Mouse (Mus musculus): ENCODE results near the gene Trcg1. TPM values are rescaled to one million over a fixed set of nuclear protein-coding genes. Genes with fewer than 3 reads are reported as not detected.
A peak's percentile ranks its signal among the peaks of the same experiment; 100 is the strongest.

Gene Trcg1
- total and polyA plus RNA-seq, 3 experiments, result not detected

DNA sequence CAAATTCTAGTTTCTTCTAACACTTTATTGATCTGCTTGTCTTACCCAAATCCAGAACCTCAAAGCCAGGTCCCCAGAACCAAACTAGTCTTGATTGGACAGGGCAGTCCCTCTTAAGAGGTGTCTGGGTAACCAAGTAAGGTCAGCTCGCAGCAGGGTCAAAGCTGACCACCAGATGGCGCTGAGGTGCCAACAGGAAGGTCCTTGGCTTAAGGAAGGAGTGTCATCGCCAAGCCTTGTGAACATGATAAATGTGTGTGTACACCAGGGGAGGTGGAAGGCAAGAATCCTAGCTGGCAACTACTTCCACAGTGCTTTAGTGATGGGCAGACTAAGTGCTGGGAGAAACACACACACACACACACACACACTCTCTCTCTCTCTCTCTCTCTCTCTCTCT, 23.4 kb downstream of the Trcg1 start (continued):
- no peak for TF ChIP-seq CHD2 (IDR thresholded peaks at IDR 0.05; ENCODE audit: low read length)
- no peak for TF ChIP-seq TBP (IDR thresholded peaks at IDR 0.05; ENCODE audit: low read depth, low read length)
- TF ChIP-seq NRF1 (IDR thresholded peaks at IDR 0.05; ENCODE audit: insufficient read depth, low read depth, low read length, poor library complexity, severe bottlenecking), result no peak
- no peak for TF ChIP-seq RCOR1 (IDR thresholded peaks at IDR 0.05; ENCODE audit: low read depth, low read length)
- no peak for TF ChIP-seq CHD1 (IDR thresholded peaks at IDR 0.05; ENCODE audit: low read depth, low read length)
- no peak for TF ChIP-seq POLR2AphosphoS5 (IDR thresholded peaks at IDR 0.05; ENCODE audit: borderline replicate concordance, low read depth, low read length)
- TF ChIP-seq MAZ (IDR thresholded peaks at IDR 0.05; ENCODE audit: low read depth, low read length), result peak; percentile 42; the same call in 1 of the 2 replicates
- no peak for TF ChIP-seq MEF2A (IDR thresholded peaks at IDR 0.05; ENCODE audit: extremely low read depth, insufficient replicate concordance, low read depth, low read length, poor library complexity, severe bottlenecking)
- TF ChIP-seq ZMIZ1 (IDR thresholded peaks at IDR 0.05; ENCODE audit: low read depth, low read length), result no peak
- no peak for TF ChIP-seq ZKSCAN1 (IDR thresholded peaks at IDR 0.05; ENCODE audit: low read depth, low read length)
- 0 out of 2 replicates have a peak, but pooled peaks have one; percentile 46 for TF ChIP-seq MYC (IDR thresholded peaks at IDR 0.05; ENCODE audit: low read depth, low read length)
- TF ChIP-seq SIN3A (IDR thresholded peaks at IDR 0.05; ENCODE audit: low read length), result peak; percentile 75
- peak; percentile 55; the same call in 1 of the 2 replicates for TF ChIP-seq MXI1 (IDR thresholded peaks at IDR 0.05; ENCODE audit: low read depth, low read length)
- peak; percentile 57 for TF ChIP-seq RAD21 (IDR thresholded peaks at IDR 0.05; ENCODE audit: low read depth, low read length)

- TF ChIP-seq JUND (IDR thresholded peaks at IDR 0.05; ENCODE audit: low read depth, low read length) (no peak), ZMIZ1 (IDR thresholded peaks at IDR 0.05; ENCODE audit: low read depth, low read length) (0 out of 2 replicates have a peak, but pooled peaks have one; percentile 48), ZKSCAN1 (IDR thresholded peaks at IDR 0.05; ENCODE audit: low read depth, low read length) (no peak), SIN3A (IDR thresholded peaks at IDR 0.05; ENCODE audit: low read length) (no peak; the same call in 1 of the 2 replicates), HCFC1 (IDR thresholded peaks at IDR 0.05; ENCODE audit: low read depth, low read length) (no peak), NELFE (IDR thresholded peaks at IDR 0.05; ENCODE audit: low read depth, low read length) (no peak)
- Histone ChIP-seq H3K27me3 (ENCODE audit: control insufficient read depth in 1 of 2, insufficient read depth in 2 of 2, low read length in 2 of 2) (no peaks in the 10 kb centered on the region), H3K9me3 (replicated peaks; ENCODE audit: insufficient read depth, low read length) (no peaks in the 10 kb centered on the region), H3K79me2 (ENCODE audit: control insufficient read depth, insufficient read depth, low read length, poor library complexity) (peaks cover 68% of the 10 kb centered on the region), H3K4me1 (ENCODE audit: control insufficient read depth in 1 of 2, insufficient read depth in 2 of 2, low read length in 2 of 2) (peaks cover 2 to 17% of the 10 kb centered on the region in 2 experiments), H3K27ac (ENCODE audit: control insufficient read depth, low read depth, low read length) (peak overlapping the region; percentile 76), H3K4me3 (ENCODE audit: control insufficient read depth in 1 of 2, insufficient read depth in 1 of 2, low read depth in 2 of 2, low read length in 2 of 2) (peak overlapping the region; percentile 83 to 99), H3K9ac (ENCODE audit: control insufficient read depth, low read depth, low read length, poor library complexity, severe bottlenecking) (peak overlapping the region; percentile 98), H3K36me3 (ENCODE audit: control insufficient read depth in 1 of 2, insufficient read depth in 2 of 2, low read length in 2 of 2) (peaks cover 10 to 18% of the 10 kb centered on the region in 2 experiments)
- DNase-seq (ENCODE audit: low read depth, low spot score), result peak; percentile 57
Observed at GRCm38 (mm10) chr9:57260940-57261339, 24.6 kb downstream of the Trcg1 start.

DNA sequence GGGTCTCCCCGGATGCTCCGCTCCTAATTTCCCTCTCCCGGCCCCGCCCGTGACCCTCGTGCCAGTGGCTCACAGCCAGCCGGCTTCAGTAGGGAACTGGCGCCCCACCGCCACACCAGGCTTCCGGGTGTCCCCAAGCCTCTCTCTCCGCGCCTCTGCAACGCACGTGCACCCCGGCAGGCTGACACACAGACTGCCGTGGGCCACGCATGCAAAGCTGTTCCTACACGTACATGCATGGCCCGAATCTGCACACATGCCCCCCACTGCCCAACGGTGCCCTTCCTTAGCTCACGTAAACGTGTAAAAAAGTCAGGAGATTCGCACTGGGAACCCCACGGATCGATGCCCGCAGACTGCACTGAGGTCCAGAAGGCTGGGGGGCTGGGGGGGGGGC, 25.2 kb downstream of the Trcg1 start:
- peak overlapping the region; percentile 83 to 99 for H3K4me3 ChIP-seq (ENCODE audit: control insufficient read depth in 1 of 2, insufficient read depth in 1 of 2, low read depth in 2 of 2, low read length in 2 of 2)
- peak overlapping the region; percentile 98 for H3K9ac ChIP-seq (ENCODE audit: control insufficient read depth, low read depth, low read length, poor library complexity, severe bottlenecking)
- H3K36me3 ChIP-seq (ENCODE audit: control insufficient read depth in 1 of 2, insufficient read depth in 2 of 2, low read length in 2 of 2), result peaks cover 10 to 17% of the 10 kb centered on the region in 2 experiments
- peaks cover 63% of the 10 kb centered on the region for H3K79me2 ChIP-seq (ENCODE audit: control insufficient read depth, insufficient read depth, low read length, poor library complexity)
- peaks cover 2 to 17% of the 10 kb centered on the region in 2 experiments for H3K4me1 ChIP-seq (ENCODE audit: control insufficient read depth in 1 of 2, insufficient read depth in 2 of 2, low read length in 2 of 2)
- H3K27me3 ChIP-seq (ENCODE audit: control insufficient read depth in 1 of 2, insufficient read depth in 2 of 2, low read length in 2 of 2), result no peaks in the 10 kb centered on the region
- peak; percentile 70 for DNase-seq (ENCODE audit: low read depth, low spot score)
- TF ChIP-seq MXI1 (IDR thresholded peaks at IDR 0.05; ENCODE audit: low read depth, low read length), result peak; percentile 96
- peak; percentile 10; the same call in 1 of the 2 replicates for TF ChIP-seq ETS1 (IDR thresholded peaks at IDR 0.05; ENCODE audit: low read depth, low read length)
- TF ChIP-seq ELF1 (IDR thresholded peaks at IDR 0.05; ENCODE audit: low read depth, low read length), result peak; percentile 68
- TF ChIP-seq SIN3A (IDR thresholded peaks at IDR 0.05; ENCODE audit: low read length), result no peak; the same call in 1 of the 2 replicates
- peak; percentile 23; the same call in 1 of the 2 replicates for TF ChIP-seq TBP (IDR thresholded peaks at IDR 0.05; ENCODE audit: low read depth, low read length)
- TF ChIP-seq MAX (IDR thresholded peaks at IDR 0.05; ENCODE audit: low read length), result peak; percentile 85
- TF ChIP-seq NELFE (IDR thresholded peaks at IDR 0.05; ENCODE audit: low read depth, low read length), result no peak; the same call in 1 of the 2 replicates
- TF ChIP-seq POLR2AphosphoS5 (IDR thresholded peaks at IDR 0.05; ENCODE audit: borderline replicate concordance, low read depth, low read length), result 0 out of 2 replicates have a peak, but pooled peaks have one; percentile 64
- TF ChIP-seq MYC (IDR thresholded peaks at IDR 0.05; ENCODE audit: low read depth, low read length), result peak; percentile 68; the same call in 1 of the 2 replicates
- TF ChIP-seq USF2 (IDR thresholded peaks at IDR 0.05; ENCODE audit: borderline replicate concordance in 1 of 2, insufficient read depth in 1 of 2, low read depth in 1 of 2, low read length in 2 of 2), result no peak
- TF ChIP-seq UBTF (IDR thresholded peaks at IDR 0.05; ENCODE audit: borderline replicate concordance, insufficient read depth, low read depth, low read length), result peak; percentile 76; the same call in 1 of the 2 replicates
- TF ChIP-seq TCF12 (IDR thresholded peaks at IDR 0.05; ENCODE audit: low read depth, low read length), result 0 out of 2 replicates have a peak, but pooled peaks have one; percentile 5
- TF ChIP-seq BHLHE40 (IDR thresholded peaks at IDR 0.05; ENCODE audit: borderline replicate concordance, low read depth, low read length), result peak; percentile 82
- H3K9me3 ChIP-seq (replicated peaks; ENCODE audit: insufficient read depth, low read length), result no peaks in the 10 kb centered on the region
- peak overlapping the region; percentile 76 for H3K27ac ChIP-seq (ENCODE audit: control insufficient read depth, low read depth, low read length)

All from MEL (cell line).